Mouse (Mus musculus) monocyte, adult 5-6 weeks (primary cell): ENCODE results near the gene Ncam1. TPM values are rescaled to one million over a fixed set of nuclear protein-coding genes. Genes with fewer than 3 reads are reported as not detected.

Experiments used
- ATAC-seq: fragments of 153-309, 156-312 bp; replicated peaks from 2 replicates; pipeline ENCODE4 v1.8.0; 2017; ENCODE audit warnings: mild to moderate bottlenecking; ENCODE audit not compliant: low TSS enrichment, insufficient number of reproducible peaks, severe bottlenecking, poor library complexity, low FRiP score
- total RNA-seq: library from RNA; stranded (forward); fragments of 200-1000, 200-491, 200-594 nt; gene quantifications from 3 replicates; pipeline ENCODE4 v1.2.3, GENCODE M21; 2017

The Ncam1 gene
- total RNA-seq, 1 experiment from 2014 or later = not detected

DNA sequence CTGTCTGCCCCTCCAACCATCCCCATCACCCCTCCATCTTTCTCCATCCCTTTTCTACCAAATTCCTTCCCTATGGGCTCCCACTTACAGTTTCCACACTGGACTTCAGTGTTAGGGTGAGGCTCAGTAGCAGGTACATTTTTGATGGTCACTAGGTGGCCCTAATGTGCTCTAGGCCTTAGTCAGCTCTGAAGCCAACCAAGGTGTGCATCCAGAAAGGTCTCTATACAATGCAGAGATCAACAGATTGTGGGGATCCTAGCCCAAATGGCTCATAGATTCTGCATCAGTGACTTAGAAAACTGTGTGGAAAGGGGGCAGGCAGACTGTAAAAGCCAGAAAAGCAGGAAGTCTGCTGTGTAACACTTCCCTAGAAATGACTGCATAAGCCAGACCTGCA is 160.8 kb downstream of the Ncam1 start:
- no peak for ATAC-seq

DNA sequence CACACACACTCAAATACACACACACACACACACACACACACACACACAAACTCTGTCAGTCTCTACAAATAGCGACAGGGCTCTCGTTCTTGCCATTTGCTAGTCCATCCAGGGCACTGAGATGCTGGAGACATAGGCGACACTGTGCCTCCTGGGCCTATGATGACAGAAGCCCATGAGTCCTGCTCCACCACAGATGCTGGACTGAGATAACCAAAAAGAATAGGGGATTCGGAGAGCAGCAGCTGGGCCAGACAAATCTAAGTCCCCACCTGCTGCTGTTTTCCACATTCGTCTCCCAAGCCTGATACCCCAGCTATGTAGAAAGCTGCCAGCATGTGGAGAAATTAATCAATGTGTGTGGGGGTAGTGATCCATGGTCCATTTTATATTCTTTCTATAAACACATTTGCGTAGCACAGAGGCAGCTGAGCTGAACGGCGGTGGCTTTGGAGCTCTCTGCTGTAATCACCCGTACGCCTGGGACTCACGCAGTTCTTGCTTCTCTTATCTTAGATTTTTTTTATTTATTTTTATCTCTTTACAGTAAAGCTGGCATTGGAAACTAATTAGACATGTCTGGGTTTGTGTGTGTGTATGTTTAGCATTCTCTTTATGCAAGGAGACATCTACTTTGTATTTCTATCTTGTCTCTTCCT is 162.9 kb downstream of the Ncam1 start:
- no peak for ATAC-seq

DNA sequence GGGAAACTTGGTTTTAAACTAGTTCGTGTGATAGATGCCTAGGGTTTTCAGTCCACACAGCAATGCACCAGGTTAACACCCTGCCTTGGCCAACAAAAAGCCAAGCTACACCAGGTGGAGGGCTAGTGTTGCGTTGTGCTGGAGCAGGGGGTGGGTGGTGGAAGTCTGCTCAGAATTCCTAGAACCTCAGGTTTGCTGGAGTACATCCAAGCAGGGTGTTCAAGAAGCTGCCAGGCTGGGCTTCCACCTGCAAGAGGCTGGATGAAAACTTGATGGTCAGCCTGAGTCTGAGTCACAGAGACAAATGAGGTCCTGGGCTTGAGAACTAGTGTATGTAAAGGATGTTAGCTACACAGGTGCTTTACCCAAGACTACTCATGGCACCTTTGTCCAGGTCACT is 166.1 kb downstream of the Ncam1 start:
- ATAC-seq = no peak

DNA sequence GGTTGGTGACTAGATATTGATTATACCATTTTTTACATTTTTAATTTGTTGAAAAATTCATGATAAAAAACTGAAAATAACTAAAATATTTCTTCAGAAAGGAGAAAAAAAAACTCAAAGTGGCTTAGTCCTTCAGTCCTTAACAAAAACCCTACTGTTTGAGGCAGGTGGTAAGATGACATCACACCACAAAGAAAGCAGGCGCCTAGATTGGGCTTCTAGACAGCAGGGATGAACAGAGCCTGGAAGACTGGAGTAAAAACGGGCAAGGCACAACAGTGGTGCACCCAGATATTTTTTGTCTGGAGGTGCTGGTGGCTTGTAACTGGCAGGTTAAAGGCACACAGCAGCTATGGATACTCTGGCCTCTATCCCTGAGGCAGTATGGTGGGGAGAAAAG is 168.4 kb downstream of the Ncam1 start:
- ATAC-seq = no peak

DNA sequence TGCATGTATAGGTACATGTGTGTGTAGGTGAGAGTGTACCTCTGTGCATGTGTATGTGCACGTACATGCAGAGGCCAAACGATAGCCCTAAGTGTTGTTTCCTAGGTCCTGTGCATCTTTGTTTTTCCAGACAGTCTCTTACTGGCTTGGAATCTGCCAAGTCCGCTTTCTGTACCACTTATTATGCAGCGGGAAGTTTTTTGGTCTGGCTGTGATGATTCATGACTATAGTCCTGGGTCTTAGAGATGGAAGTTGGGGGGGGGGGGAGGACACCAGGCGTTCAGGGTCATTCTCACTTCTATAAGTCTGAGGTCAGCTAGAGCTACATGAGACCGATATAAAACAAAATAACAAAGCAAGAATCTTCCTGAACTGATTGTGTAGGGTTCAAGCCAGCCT is 173.8 kb downstream of the Ncam1 start:
- no peak for ATAC-seq

DNA sequence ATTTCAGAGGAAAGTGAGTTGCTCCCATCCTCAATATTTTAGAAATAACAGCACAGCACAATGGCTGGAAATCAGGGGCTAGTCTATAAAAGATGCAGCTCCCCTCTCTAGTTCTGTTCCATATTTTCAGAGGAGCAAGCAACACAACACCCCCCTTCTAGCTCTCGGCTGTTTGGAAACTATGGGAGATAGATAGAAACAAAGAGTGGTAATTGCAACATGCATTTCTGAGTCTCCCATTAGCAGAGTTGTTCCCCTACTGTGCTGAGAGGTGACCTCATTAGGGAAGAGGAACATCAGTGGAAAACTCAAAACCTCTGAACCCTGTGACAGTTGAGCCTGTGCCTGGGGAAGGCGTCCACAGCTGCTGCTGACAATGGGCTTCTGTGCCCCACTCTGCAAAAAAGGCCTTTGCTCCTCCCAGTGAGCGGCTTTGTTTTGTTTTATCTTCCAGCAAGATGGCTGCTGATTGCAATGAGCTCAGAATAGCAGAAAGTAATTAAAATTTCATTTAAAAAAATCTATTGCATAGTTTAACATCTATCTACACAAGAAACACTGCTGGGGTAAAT is 174.7 kb downstream of the Ncam1 start:
- ATAC-seq = no peak

DNA sequence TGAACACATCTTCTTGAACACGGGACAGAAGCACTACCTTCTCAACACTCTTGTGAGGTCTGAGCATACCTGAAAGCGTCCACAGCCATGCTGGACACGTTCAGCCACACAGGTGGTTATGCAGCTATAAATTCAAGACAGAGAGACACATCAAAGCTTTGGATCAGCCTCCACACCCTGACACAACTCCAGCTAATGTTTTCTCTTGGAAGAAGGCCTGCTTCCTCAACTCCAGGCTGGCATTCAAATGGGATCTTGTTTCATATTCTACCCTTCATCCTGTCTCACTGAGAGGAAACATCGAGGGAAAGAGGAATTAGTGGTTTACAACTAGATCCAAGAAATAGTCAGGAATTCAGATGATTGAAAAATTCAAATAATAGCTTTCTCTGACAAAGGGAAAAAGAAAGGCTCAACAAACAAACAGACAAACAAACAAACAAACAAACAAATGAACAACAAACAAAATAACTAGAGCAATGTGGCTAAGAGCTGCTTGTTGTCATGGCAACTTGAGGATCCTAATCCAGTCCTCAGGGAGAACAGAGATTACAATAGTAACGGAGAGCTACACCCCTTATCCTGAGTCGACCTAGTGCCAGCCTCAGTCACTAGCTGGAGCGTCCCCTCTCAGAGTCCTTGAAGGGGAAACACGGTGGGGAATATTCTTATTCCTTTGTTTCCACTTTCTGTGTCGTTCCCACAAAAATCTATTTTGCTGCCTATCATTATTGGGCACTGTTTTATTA is 175.6 kb downstream of the Ncam1 start:
- ATAC-seq = no peak

DNA sequence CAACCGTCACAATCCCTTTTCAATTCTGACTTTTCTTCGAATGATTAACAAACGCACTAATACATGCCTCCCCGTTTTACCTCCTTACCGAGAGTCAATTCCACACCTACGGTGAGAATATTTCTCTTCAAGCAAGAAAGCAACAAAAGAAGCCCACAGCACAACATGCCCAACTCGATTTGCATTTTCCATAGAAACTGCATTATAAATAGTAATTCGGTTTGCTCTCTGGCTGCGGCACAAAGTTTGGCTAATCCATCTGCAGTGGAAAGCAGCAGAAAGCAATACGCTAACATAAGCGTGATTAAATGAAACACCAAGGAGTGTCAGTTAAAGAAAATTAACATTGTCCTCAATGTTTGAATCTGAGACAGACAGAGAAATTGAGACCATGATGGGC is 177.0 kb downstream of the Ncam1 start:
- no peak for ATAC-seq

DNA sequence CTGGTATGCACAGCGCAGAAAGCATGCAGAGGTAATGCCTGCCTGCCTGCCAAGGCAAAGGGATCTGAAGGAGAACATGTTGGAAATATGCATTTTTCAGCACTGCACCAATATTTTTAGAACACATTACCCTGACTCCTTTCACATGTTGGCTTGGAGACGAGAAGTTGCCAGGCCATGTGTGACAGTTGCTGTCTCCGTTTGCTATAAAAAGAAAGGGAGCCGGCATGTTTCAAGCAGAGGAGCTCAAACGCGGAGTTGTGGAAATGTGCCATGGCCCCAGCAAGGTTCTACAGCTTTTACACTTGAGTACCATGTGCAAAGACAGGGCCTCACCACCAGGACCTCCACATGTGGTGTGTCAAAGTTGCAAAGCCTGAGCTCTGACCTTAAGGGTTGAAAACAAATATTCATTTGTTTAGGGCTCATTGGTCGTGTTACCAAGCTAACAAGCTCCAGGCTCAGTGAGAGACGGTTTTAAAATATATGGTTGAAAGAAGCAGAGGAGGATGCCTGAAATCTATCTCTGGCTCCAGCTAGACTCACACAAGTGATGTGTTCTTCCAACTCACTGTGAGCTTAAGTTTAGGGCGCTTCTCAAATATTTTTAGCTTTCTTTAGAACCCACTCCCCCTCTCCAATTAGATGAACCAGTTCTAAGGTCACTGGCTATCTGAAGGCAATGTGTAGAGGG is 179.9 kb downstream of the Ncam1 start:
- no peak for ATAC-seq

DNA sequence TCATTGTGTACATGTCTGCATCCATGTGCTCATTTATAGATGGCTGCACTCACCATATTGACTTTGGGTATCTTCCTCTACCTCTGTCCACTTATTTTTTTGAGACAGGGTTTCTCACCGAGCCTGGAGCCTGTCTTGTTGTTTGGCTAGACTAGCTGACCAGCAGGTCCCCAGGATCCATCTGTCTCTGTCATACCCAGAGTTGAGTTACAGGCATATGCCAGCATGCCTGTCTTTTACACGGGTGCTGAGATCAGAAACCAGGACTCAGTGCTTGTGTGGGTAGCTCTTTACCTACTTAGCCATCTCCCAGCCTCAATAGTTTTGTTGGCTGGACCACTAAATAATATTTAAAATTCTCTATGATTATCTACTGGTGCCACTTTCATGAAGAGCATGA is 180.5 kb downstream of the Ncam1 start:
- no peak for ATAC-seq

DNA sequence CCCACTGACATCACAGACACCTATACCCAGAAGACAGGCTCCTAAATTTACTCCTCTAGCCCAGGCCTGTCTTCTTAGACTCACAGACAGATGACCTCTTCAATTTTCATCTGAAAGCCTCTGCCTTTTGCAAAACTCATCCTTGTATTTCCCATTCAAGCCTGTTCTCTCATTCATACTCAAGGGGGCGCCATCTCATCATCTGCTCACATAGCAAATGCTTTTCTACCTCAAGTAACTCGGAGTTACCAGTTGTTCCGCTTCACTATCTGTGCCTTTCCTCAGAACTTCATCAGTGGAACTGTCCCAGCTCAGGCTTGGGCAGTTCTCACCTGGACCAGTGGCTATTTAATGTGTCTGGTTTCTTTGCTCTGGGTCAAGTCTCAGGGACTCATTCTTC is 181.5 kb downstream of the Ncam1 start:
- no peak for ATAC-seq

DNA sequence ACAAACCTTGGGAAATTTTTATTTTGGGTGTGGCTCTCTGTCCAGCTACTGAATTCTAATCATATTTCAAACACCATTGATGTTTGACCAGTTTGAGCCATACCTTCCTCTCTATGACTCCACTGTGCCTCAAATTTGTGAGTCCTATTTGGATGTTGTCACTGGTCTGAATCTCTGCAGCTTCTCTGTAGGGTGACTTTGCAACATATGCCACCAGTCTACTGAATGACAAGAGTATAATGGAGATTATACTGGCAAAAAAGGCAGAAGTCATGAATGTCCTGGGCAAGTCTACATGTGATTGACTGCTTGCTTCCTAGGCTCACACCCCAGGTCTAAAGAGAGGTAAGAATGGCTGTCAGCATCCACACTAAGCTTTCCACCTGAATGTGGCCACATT is 186.3 kb downstream of the Ncam1 start:
- ATAC-seq = no peak

DNA sequence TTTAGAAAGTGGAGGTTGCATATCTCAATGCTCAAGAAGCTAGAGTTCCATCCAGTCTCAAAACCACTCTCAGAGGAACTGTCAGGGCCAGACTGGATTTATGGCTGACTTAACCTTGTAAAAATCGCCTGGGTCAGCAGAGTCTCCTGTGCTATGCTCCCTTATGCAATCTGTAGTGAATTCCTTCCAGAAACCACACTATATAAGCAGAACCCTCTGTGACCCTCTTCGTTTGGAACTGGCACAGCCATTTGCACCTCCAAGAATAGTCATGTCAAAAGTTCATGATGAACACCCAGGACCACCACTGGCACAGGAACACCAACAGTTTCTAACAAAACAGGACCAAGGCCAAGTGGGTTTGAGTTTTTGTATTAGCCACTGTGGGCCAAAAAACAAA is 190.5 kb downstream of the Ncam1 start:
- ATAC-seq = no peak

DNA sequence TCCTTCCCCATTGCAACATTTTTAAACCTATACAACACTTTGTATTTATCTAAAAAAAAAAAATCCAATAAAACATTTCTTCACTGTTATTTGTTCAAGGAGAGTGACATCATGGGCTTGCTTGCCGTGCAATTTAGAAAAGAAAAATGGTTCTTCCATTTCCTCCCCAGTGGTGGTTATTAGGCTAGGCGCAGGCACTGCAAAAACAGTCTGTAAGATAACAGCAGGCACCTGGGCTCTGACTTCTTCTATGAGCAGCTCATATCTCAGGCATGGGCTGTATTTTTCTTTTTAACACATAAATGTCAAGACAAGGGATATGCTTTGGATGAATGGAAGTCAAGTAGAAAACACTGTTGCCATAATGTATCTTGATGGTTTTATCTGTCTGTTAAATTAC is 192.0 kb downstream of the Ncam1 start:
- no peak for ATAC-seq

DNA sequence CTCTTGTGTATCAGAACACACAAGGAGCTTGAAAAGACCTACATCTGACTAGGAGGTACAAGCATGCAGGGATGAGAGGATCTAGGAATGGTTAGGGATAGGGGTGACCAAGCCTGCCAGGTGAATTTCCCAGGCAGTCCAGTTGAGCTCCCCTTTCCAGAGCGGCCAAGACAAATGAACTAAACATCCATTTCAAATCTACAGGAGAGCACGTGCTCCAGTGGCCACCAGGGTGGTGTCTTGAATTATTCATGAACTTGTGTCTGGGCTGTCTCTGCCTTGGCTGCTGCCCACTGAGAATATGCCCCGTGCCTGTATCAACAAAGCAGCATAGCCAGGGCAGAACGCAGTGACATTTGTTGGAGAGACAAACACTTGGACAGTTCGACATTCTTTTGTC is 192.4 kb downstream of the Ncam1 start:
- no peak for ATAC-seq

DNA sequence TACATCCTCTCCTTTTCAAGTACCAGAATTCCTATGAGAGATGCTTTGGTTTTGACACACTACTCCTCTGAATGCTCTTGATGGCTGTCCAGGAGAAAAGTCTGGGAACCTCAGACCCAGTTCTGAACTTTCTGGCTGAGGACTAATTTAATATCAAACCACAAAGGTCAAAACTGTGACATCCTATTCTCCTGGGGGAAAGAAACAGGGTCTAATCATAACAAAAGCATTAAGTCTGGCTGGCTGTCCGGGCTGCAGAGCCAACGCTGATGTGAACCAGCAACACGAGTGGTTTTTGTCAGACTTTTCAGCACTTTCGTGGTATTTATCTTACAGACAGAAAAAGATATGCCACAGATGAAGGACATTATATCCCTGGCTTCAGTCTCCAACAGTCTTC is 192.9 kb downstream of the Ncam1 start:
- no peak for ATAC-seq

DNA sequence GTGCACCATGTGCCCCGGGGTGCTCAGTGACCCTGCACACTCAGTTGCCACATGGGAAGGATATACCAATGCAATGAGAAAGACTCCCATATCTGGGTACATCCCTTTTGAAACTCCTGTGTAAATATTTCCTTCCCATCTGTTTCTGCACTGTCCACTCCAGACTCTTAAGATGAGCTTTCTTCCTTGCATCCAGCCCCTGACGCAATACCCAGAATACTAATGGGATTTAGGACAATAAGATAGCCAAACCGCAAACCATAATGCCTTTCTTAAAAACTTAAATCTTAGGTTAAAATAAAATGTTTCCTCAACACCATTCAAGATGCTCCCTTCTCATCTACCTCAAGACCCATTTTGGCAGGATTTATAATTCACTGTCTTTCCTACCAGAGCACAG is 193.4 kb downstream of the Ncam1 start:
- ATAC-seq = no peak

DNA sequence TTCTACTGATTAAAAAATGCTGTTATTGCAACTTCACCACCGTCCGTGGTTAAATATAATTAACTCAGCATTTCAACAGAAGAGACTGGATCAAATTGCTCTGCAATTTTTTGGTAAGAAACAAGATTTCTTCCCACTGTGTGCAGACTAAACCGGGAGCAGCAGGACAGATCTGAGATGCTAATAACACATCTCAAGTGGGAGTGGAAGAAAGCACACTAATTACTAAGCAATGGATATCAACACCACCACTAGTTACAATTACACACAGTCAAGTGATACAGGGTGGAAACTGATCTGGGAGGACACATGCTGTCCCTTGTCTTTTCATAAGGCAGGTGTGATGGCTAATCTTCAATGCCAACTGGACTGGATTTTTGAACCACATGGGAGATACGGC is 197.5 kb downstream of the Ncam1 start:
- ATAC-seq = no peak

DNA sequence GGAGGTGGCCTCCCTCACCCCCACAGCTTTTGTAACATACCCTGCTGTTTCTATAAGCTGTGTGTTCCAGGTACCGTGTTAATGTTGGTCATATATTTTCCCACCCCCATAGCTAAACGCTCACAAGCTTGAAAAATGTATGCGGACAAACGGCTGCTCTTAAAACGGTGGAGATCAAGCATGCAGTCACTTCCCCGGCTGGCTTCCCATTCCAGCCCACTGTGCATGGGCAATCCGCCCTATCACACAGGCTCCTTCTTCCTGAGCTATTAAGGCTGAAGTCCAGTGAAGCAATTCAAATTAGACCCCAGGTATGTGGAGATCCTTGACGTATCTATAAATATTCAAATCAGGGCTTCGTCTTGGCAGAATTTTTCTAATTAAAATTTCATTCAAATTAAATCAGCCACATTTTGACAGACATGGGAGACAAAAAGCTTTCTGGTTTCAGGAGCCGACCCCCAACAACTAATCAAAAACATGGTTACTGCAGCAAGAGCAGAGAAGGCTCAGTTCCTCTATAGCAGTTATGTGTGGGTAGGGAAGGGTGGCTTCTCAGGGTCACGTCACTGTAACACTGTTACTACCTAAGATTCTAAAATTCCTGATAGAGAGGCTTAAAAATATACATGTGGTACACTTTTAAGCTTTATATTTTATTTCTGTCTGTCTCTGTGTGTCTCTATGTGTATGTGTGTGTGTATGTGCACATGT is 202.9 kb downstream of the Ncam1 start:
- ATAC-seq = no peak
